Mouse (Mus musculus) neural tube, embryonic 13.5 days (tissue): ENCODE measurements at regions not wholly inside any gene's neighbourhood (a gene's known extent, or its start where the extent isn't known, plus 50 kb on each side); places are given as distances from the start of the nearest gene placed in this dataset.

Source experiments
- ATAC-seq: fragments of 200-750 bp; cut with Nextera tagmentation; 2 replicates; pipeline ENCODE4 v1.8.0; 2017; ENCODE audit warnings: low read depth, mild to moderate bottlenecking, moderate TSS enrichment, moderate library complexity
- H3K27ac ChIP-seq: fragments of 300-500 bp; sonication (generic); replicated peaks from 2 replicates; pipeline ENCODE4 v1.5.1; 2015; ENCODE audit warnings: moderate library complexity, mild to moderate bottlenecking, inconsistent platforms
- H3K27me3 ChIP-seq: fragments of 300-500 bp; sonication (generic); 2 replicates; pipeline ENCODE4 v1.6.1; 2015; ENCODE audit warnings: mild to moderate bottlenecking, inconsistent platforms
- H3K36me3 ChIP-seq: fragments of 300-500 bp; sonication (generic); 2 replicates; pipeline ENCODE4 v1.6.1; 2015; ENCODE audit warnings: mild to moderate bottlenecking, inconsistent platforms
- H3K4me1 ChIP-seq: fragments of 300-500 bp; sonication (generic); replicated peaks from 2 replicates; pipeline ENCODE4 v1.6.1; 2015; ENCODE audit warnings: inconsistent platforms
- H3K4me2 ChIP-seq: fragments of 300-500 bp; sonication (generic); 2 replicates; pipeline ENCODE4 v1.6.1; 2015; ENCODE audit warnings: inconsistent platforms, mild to moderate bottlenecking, moderate library complexity
- H3K4me3 ChIP-seq: fragments of 300-500 bp; sonication (generic); 2 replicates; pipeline ENCODE4 v1.5.1; 2015; ENCODE audit warnings: mild to moderate bottlenecking, inconsistent platforms
- H3K9ac ChIP-seq: fragments of 300-500 bp; sonication (generic); 2 replicates; pipeline ENCODE4 v1.6.1; 2015; ENCODE audit warnings: moderate library complexity, mild to moderate bottlenecking, inconsistent platforms
- H3K9me3 ChIP-seq: fragments of 300-500 bp; sonication (generic); 2 replicates; pipeline ENCODE4 v1.6.1; 2016; ENCODE audit warnings: inconsistent platforms
- WGBS: fragments of 180-500 bp; shearing (Covaris S2); methylation state at CpG from one replicate; pipeline ENCODE4 v1.1.7; 2015; 5-methylcytosine and 5-hydroxymethylcytosine counted together

- 5% methylated on average over 2 of the region's 2 CpGs for WGBS
- Histone ChIP-seq H3K4me3 (no peak overlapping the region), H3K27me3 (peaks cover 11% of the 10 kb centered on the region; the same call in 1 of the 2 replicates), H3K27ac (no peak overlapping the region), H3K9me3 (no peaks in the 10 kb centered on the region), H3K4me1 (peaks cover 20% of the 10 kb centered on the region), H3K36me3 (no peaks in the 10 kb centered on the region), H3K4me2 (no peak overlapping the region), H3K9ac (no peak overlapping the region)
- no peak for ATAC-seq
Observed at GRCm38 (mm10) chr2:144157343-144157742, 113.1 kb upstream of the Mgme1 start.

- Histone ChIP-seq H3K27me3 (peaks cover 11% of the 10 kb centered on the region; the same call in 1 of the 2 replicates), H3K9me3 (no peaks in the 10 kb centered on the region), H3K4me3 (no peak overlapping the region), H3K4me2 (no peak overlapping the region), H3K4me1 (peaks cover 20% of the 10 kb centered on the region), H3K36me3 (no peaks in the 10 kb centered on the region), H3K9ac (no peak overlapping the region), H3K27ac (no peak overlapping the region)
- 55% methylated on average over 8 of the region's 8 CpGs for WGBS
- ATAC-seq = no peak
Observed at GRCm38 (mm10) chr2:144158256-144158655, 112.2 kb upstream of the Mgme1 start.

- Histone ChIP-seq H3K9me3 (no peaks in the 10 kb centered on the region), H3K4me1 (peaks cover 33% of the 10 kb centered on the region), H3K4me3 (no peak overlapping the region), H3K27me3 (peaks cover 11% of the 10 kb centered on the region; the same call in 1 of the 2 replicates), H3K36me3 (no peaks in the 10 kb centered on the region), H3K4me2 (no peak overlapping the region), H3K9ac (no peak overlapping the region), H3K27ac (peak overlapping the region; percentile 54; the same call in 1 of the 2 replicates)
- ATAC-seq = no peak
- 55% methylated on average over 9 of the region's 9 CpGs for WGBS
Observed at GRCm38 (mm10) chr2:144159854-144160331, 110.6 kb upstream of the Mgme1 start.

- WGBS = 69% methylated on average over 10 of the region's 10 CpGs
- H3K4me2 ChIP-seq = no peak overlapping the region
- no peak for ATAC-seq
- 0 out of 2 replicates have a peak overlapping the region, but pooled peaks have one; percentile 54 for H3K27ac ChIP-seq
- H3K9me3 ChIP-seq = no peaks in the 10 kb centered on the region
- H3K36me3 ChIP-seq = no peaks in the 10 kb centered on the region
- H3K9ac ChIP-seq = no peak overlapping the region
- peaks cover 35% of the 10 kb centered on the region for H3K4me1 ChIP-seq
- peaks cover 11% of the 10 kb centered on the region; the same call in 1 of the 2 replicates for H3K27me3 ChIP-seq
- no peak overlapping the region for H3K4me3 ChIP-seq
Observed at GRCm38 (mm10) chr2:144160434-144160833, 110.0 kb upstream of the Mgme1 start.

GRCm38 (mm10) chr2:144161852-144162251 lies 108.6 kb upstream of the Mgme1 start:
- no peak for ATAC-seq
- H3K4me1 ChIP-seq = peaks cover 42% of the 10 kb centered on the region
- WGBS = 36% methylated on average over 1 of the region's 1 CpGs

GRCm38 (mm10) chr2:144164102-144164501 lies 106.4 kb upstream of the Mgme1 start:
- Histone ChIP-seq H3K9me3 (no peaks in the 10 kb centered on the region), H3K4me3 (peak overlapping the region; percentile 56; the same call in 1 of the 2 replicates), H3K4me1 (peaks cover 34% of the 10 kb centered on the region), H3K9ac (peak overlapping the region; percentile 35), H3K27ac (peak overlapping the region; percentile 39), H3K27me3 (0 out of 2 replicates have a peak, but pooled peaks cover 3% of the 10 kb centered on the region), H3K4me2 (peak overlapping the region; percentile 68), H3K36me3 (no peaks in the 10 kb centered on the region)
- 4% methylated on average over 8 of the region's 8 CpGs for WGBS
- ATAC-seq = no peak

More at GRCm38 (mm10) chr2:144161852-144162251, 108.6 kb upstream of the Mgme1 start:
- Histone ChIP-seq H3K9me3 (no peaks in the 10 kb centered on the region), H3K27me3 (peaks cover 9% of the 10 kb centered on the region; the same call in 1 of the 2 replicates), H3K4me3 (no peak overlapping the region), H3K9ac (no peak overlapping the region), H3K36me3 (no peaks in the 10 kb centered on the region), H3K4me2 (no peak overlapping the region), H3K27ac (no peak overlapping the region)

GRCm38 (mm10) chr2:144164986-144165821 lies 105.3 kb upstream of the Mgme1 start:
- Histone ChIP-seq H3K9ac (peak overlapping the region; percentile 80), H3K9me3 (no peaks in the 10 kb centered on the region), H3K36me3 (no peaks in the 10 kb centered on the region), H3K27ac (peak overlapping the region; percentile 94), H3K4me2 (peak overlapping the region; percentile 68), H3K4me1 (peaks cover 34% of the 10 kb centered on the region), H3K4me3 (peak overlapping the region; percentile 56), H3K27me3 (0 out of 2 replicates have a peak, but pooled peaks cover 3% of the 10 kb centered on the region)
- under 1% methylated on average over 37 of the region's 37 CpGs for WGBS
- ATAC-seq = peak; percentile 82

GRCm38 (mm10) chr2:144166102-144166750 lies 104.2 kb upstream of the Mgme1 start:
- peak overlapping the region; percentile 94 for H3K27ac ChIP-seq
- no peak for ATAC-seq
- peak overlapping the region; percentile 80 for H3K9ac ChIP-seq
- H3K4me3 ChIP-seq = peak overlapping the region; percentile 56
- H3K36me3 ChIP-seq = no peaks in the 10 kb centered on the region
- H3K27me3 ChIP-seq = 0 out of 2 replicates have a peak, but pooled peaks cover 3% of the 10 kb centered on the region
- H3K4me1 ChIP-seq = peaks cover 29% of the 10 kb centered on the region
- 31% methylated on average over 12 of the region's 12 CpGs for WGBS
- H3K4me2 ChIP-seq = peak overlapping the region; percentile 68
- no peaks in the 10 kb centered on the region for H3K9me3 ChIP-seq

- ATAC-seq = no peak
- WGBS = 61% methylated on average over 4 of the region's 4 CpGs
- H3K27me3 ChIP-seq = 0 out of 2 replicates have a peak, but pooled peaks cover 3% of the 10 kb centered on the region
Observed at GRCm38 (mm10) chr2:144169576-144170178, 100.8 kb upstream of the Mgme1 start.

GRCm38 (mm10) chr2:144172100-144172770 lies 98.2 kb upstream of the Mgme1 start:
- 16% methylated on average over 9 of the region's 9 CpGs for WGBS
- ATAC-seq = peak; percentile 96
- Histone ChIP-seq H3K9me3 (no peaks in the 10 kb centered on the region), H3K36me3 (no peaks in the 10 kb centered on the region), H3K4me1 (peaks cover 13% of the 10 kb centered on the region; the same call in 1 of the 2 replicates), H3K27me3 (no peaks in the 10 kb centered on the region), H3K27ac (peak overlapping the region; percentile 80), H3K9ac (peak overlapping the region; percentile 66), H3K4me2 (peak overlapping the region; percentile 55), H3K4me3 (peak overlapping the region; percentile 33)

More at GRCm38 (mm10) chr2:144169576-144170178, 100.8 kb upstream of the Mgme1 start:
- Histone ChIP-seq H3K9me3 (no peaks in the 10 kb centered on the region), H3K9ac (no peak overlapping the region), H3K27ac (no peak overlapping the region), H3K4me1 (peaks cover 27% of the 10 kb centered on the region), H3K36me3 (no peaks in the 10 kb centered on the region), H3K4me3 (no peak overlapping the region), H3K4me2 (no peak overlapping the region)

GRCm38 (mm10) chr2:144173358-144174106 lies 96.9 kb upstream of the Mgme1 start:
- WGBS = 93% methylated on average over 8 of the region's 8 CpGs
- H3K4me1 ChIP-seq = peaks cover 13% of the 10 kb centered on the region; the same call in 1 of the 2 replicates
- H3K9me3 ChIP-seq = no peaks in the 10 kb centered on the region
- no peaks in the 10 kb centered on the region for H3K36me3 ChIP-seq
- ATAC-seq = no peak
- H3K4me3 ChIP-seq = no peak overlapping the region
- H3K27ac ChIP-seq = no peak overlapping the region
- no peak overlapping the region for H3K4me2 ChIP-seq
- no peak overlapping the region for H3K9ac ChIP-seq
- H3K27me3 ChIP-seq = no peaks in the 10 kb centered on the region
